Mouse (Mus musculus) ES-Bruce4 (cell line): ENCODE results near the gene Dlg4. TPM values are rescaled to one million over a fixed set of nuclear protein-coding genes. Genes with fewer than 3 reads are reported as not detected.
"Not testable (repeated sequence)": the region's sequence is repeated elsewhere in the genome, so short reads cannot be mapped to it uniquely, and the experiment has no call there.

ENCODE experiments used
- H3K27ac ChIP-seq: 2 replicates; pipeline ENCODE4 v1.5.1; 2012; ENCODE audit warnings: low read length, inconsistent platforms; ENCODE audit not compliant: insufficient read depth
- H3K27me3 ChIP-seq: 2 replicates; pipeline ENCODE4 v1.6.1; 2012; ENCODE audit warnings: mild to moderate bottlenecking, low read length, inconsistent platforms; ENCODE audit not compliant: control insufficient read depth, poor library complexity, insufficient read depth, severe bottlenecking
- H3K36me3 ChIP-seq: 2 replicates; pipeline ENCODE4 v1.6.1; 2012; ENCODE audit warnings: inconsistent platforms, mild to moderate bottlenecking, low read length, moderate library complexity; ENCODE audit not compliant: control insufficient read depth, poor library complexity, insufficient read depth, severe bottlenecking
- H3K4me1 ChIP-seq: one replicate; pipeline ENCODE4 v1.8.1; 2011; ENCODE audit warnings: low read length; ENCODE audit not compliant: control insufficient read depth, insufficient read depth
- H3K4me3 ChIP-seq: 2 replicates; pipeline ENCODE4 v1.5.1; 2011; ENCODE audit warnings: low read depth, mild to moderate bottlenecking, low read length
- H3K9ac ChIP-seq: 2 replicates; pipeline ENCODE4 v1.6.1; 2012; ENCODE audit warnings: low read depth, mild to moderate bottlenecking, inconsistent platforms; ENCODE audit not compliant: poor library complexity, severe bottlenecking
- H3K9me3 ChIP-seq: replicated peaks from 2 replicates; pipeline ENCODE4 v1.6.1; 2012; ENCODE audit warnings: mild to moderate bottlenecking, low read length, inconsistent platforms; ENCODE audit not compliant: control insufficient read depth, poor library complexity, insufficient read depth, severe bottlenecking
- CTCF ChIP-seq: IDR thresholded peaks from one replicate; pipeline ENCODE4 v1.8.1; 2011; ENCODE audit warnings: low read depth, low read length
- EP300 ChIP-seq: IDR thresholded peaks from 2 replicates; pipeline ENCODE4 v1.6.1; 2011; ENCODE audit warnings: low read depth, low read length; ENCODE audit not compliant: insufficient read depth
- POLR2A ChIP-seq: IDR thresholded peaks from one replicate; pipeline ENCODE4 v1.8.1; 2011; ENCODE audit warnings: low read length; ENCODE audit not compliant: insufficient read depth
- polyA plus RNA-seq: library from polyadenylated mRNA; stranded (reverse); fragments of >200 nt; gene quantifications from 2 replicates; pipeline ENCODE4 v1.2.4, GENCODE M21; 2011; ENCODE audit warnings: low read depth; ENCODE audit not compliant: missing spikeins, insufficient read depth, insufficient read length

The Dlg4 gene
- polyA plus RNA-seq, 1 experiment: 25.7 TPM

GRCm38 (mm10) chr11:70068245-70068644 lies 51.5 kb downstream of the Dlg4 start:
- Histone ChIP-seq H3K27me3 (no peaks in the 10 kb centered on the region), H3K36me3 (no peaks in the 10 kb centered on the region), H3K4me3 (no peak overlapping the region), H3K27ac (no peak overlapping the region), H3K4me1 (no peaks in the 10 kb centered on the region), H3K9me3 (no peaks in the 10 kb centered on the region; the same call in 1 of the 2 replicates), H3K9ac (no peak overlapping the region)
- no peak for TF ChIP-seq EP300
- TF ChIP-seq POLR2A: no peak
- no peak for TF ChIP-seq CTCF

- no peak overlapping the region for H3K4me3 ChIP-seq
- no peaks in the 10 kb centered on the region for H3K27me3 ChIP-seq
- no peaks in the 10 kb centered on the region for H3K36me3 ChIP-seq
- H3K9ac ChIP-seq: no peak overlapping the region
- TF ChIP-seq POLR2A: no peak
- no peak for TF ChIP-seq CTCF
- H3K27ac ChIP-seq: no peak overlapping the region
- no peaks in the 10 kb centered on the region for H3K4me1 ChIP-seq
- no peaks in the 10 kb centered on the region; the same call in 1 of the 2 replicates for H3K9me3 ChIP-seq
These were observed 53.3 kb downstream of the Dlg4 start for GRCm38 (mm10) chr11:70070057-70070456.

- H3K9me3 ChIP-seq, H3K4me1 ChIP-seq, H3K4me3 ChIP-seq, H3K27me3 ChIP-seq, H3K27ac ChIP-seq, H3K9ac ChIP-seq, H3K36me3 ChIP-seq: not testable (repeated sequence)
These were observed 53.9 kb downstream of the Dlg4 start for GRCm38 (mm10) chr11:70070603-70071002.

- H3K36me3 ChIP-seq: no peaks in the 10 kb centered on the region
- H3K9me3 ChIP-seq: no peaks in the 10 kb centered on the region; the same call in 1 of the 2 replicates
- H3K9ac ChIP-seq: no peak overlapping the region
- no peaks in the 10 kb centered on the region for H3K27me3 ChIP-seq
- TF ChIP-seq EP300 (no peak), CTCF (peak; percentile 66), POLR2A (no peak)
- no peak overlapping the region for H3K4me3 ChIP-seq
- no peak overlapping the region for H3K27ac ChIP-seq
- no peaks in the 10 kb centered on the region for H3K4me1 ChIP-seq
These were observed 57.8 kb downstream of the Dlg4 start for GRCm38 (mm10) chr11:70074379-70075071.

- no peak for TF ChIP-seq CTCF
- no peak for TF ChIP-seq EP300
- no peak for TF ChIP-seq POLR2A
- H3K9me3 ChIP-seq: no peaks in the 10 kb centered on the region; the same call in 1 of the 2 replicates
These were observed 58.8 kb downstream of the Dlg4 start for GRCm38 (mm10) chr11:70075581-70075980.

GRCm38 (mm10) chr11:70077441-70077840 lies 60.7 kb downstream of the Dlg4 start:
- TF ChIP-seq CTCF: no peak
- TF ChIP-seq POLR2A: no peak
- no peak for TF ChIP-seq EP300
- no peak overlapping the region for H3K27ac ChIP-seq
- H3K9ac ChIP-seq: no peak overlapping the region
- no peak overlapping the region for H3K4me3 ChIP-seq
- no peaks in the 10 kb centered on the region for H3K27me3 ChIP-seq
- H3K4me1 ChIP-seq: no peaks in the 10 kb centered on the region
- H3K9me3 ChIP-seq: no peaks in the 10 kb centered on the region
- no peaks in the 10 kb centered on the region for H3K36me3 ChIP-seq

More at GRCm38 (mm10) chr11:70075581-70075980, 58.8 kb downstream of the Dlg4 start:
- no peaks in the 10 kb centered on the region for H3K27me3 ChIP-seq
- no peaks in the 10 kb centered on the region for H3K36me3 ChIP-seq
- no peak overlapping the region for H3K4me3 ChIP-seq
- H3K27ac ChIP-seq: no peak overlapping the region
- no peaks in the 10 kb centered on the region for H3K4me1 ChIP-seq
- no peak overlapping the region for H3K9ac ChIP-seq
